Mouse (Mus musculus) liver, embryonic 14.5 days (tissue): ENCODE results near the gene Zc3h12b. TPM values are rescaled to one million over a fixed set of nuclear protein-coding genes. Genes with fewer than 3 reads are reported as not detected.
A peak's percentile ranks its signal among the peaks of the same experiment; 100 is the strongest.

Source experiments
- ATAC-seq: fragments of 200-750 bp; cut with Nextera tagmentation; 2 replicates; pipeline ENCODE4 v1.8.0; 2017; ENCODE audit warnings: moderate number of reproducible peaks, mild to moderate bottlenecking, moderate library complexity; ENCODE audit not compliant: insufficient read depth
- DNase-seq, 3 experiments: peaks; one replicate each; pipeline ENCODE4 v3.0.0-alpha.2; 2012 to 2013; ENCODE audit warnings: low read depth in 3 of 3, low spot score in 3 of 3
- H3K27ac ChIP-seq: fragments of 300-500 bp; sonication (generic); 2 replicates; pipeline ENCODE4 v1.5.1; 2014; ENCODE audit warnings: moderate library complexity, mild to moderate bottlenecking, control low read depth, inconsistent platforms
- H3K27me3 ChIP-seq: fragments of 300-500 bp; sonication (generic); 2 replicates; pipeline ENCODE4 v1.6.1; 2014; ENCODE audit warnings: mild to moderate bottlenecking, low read length, moderate library complexity; ENCODE audit not compliant: control insufficient read depth, insufficient read depth
- H3K36me3 ChIP-seq: fragments of 300-500 bp; sonication (generic); replicated peaks from 2 replicates; pipeline ENCODE4 v1.6.1; 2014; ENCODE audit warnings: low read depth; ENCODE audit not compliant: control insufficient read depth, insufficient read depth
- H3K4me1 ChIP-seq, 2 experiments: fragments of 200-500 bp in 1 of 2; fragments of 300-500 bp in 1 of 2; sonication (generic) in 1 of 2; replicated peaks; 2 replicates each; pipeline ENCODE4 v1.6.1; 2012 to 2014; ENCODE audit warnings: antibody characterized with exemption in 1 of 2, inconsistent platforms in 1 of 2, low read length in 1 of 2; ENCODE audit not compliant: control insufficient read depth in 2 of 2, insufficient read depth in 2 of 2
- H3K4me2 ChIP-seq: fragments of 300-500 bp; sonication (generic); 2 replicates; pipeline ENCODE4 v1.6.1; 2014; ENCODE audit warnings: low read depth, mild to moderate bottlenecking, control low read depth, moderate library complexity
- H3K4me3 ChIP-seq, 2 experiments: fragments of 200-500 bp in 1 of 2; fragments of 300-500 bp in 1 of 2; sonication (generic) in 1 of 2; 2 replicates each; pipeline ENCODE4 v1.5.1; 2012 to 2014; ENCODE audit warnings: low read depth in 2 of 2, low read length in 2 of 2, mild to moderate bottlenecking in 2 of 2, control low read depth in 1 of 2, inconsistent platforms in 1 of 2, moderate library complexity in 1 of 2; ENCODE audit not compliant: insufficient read depth in 1 of 2
- H3K9ac ChIP-seq: fragments of 300-500 bp; sonication (generic); replicated peaks from 2 replicates; pipeline ENCODE4 v1.6.1; 2014; ENCODE audit warnings: mild to moderate bottlenecking, control low read depth, moderate library complexity
- H3K9me3 ChIP-seq: fragments of 300-500 bp; sonication (generic); 2 replicates; pipeline ENCODE4 v1.6.1; 2016; ENCODE audit warnings: low read length, mixed read lengths; ENCODE audit not compliant: control insufficient read depth
- CTCF ChIP-seq: IDR thresholded peaks from 2 replicates; pipeline ENCODE4 v1.5.1; 2016; ENCODE audit warnings: antibody characterized with exemption, low read depth, control low read depth
- EP300 ChIP-seq: IDR thresholded peaks from 2 replicates; pipeline ENCODE4 v1.6.1; 2016; ENCODE audit warnings: antibody characterized with exemption, low read depth
- WGBS: fragments of 180-500 bp; shearing (Covaris S2); extraction: QIAGEN DNeasy Blood & Tissue Kit; methylation state at CpG from one replicate; pipeline ENCODE4 v1.1.7; 2014; ENCODE audit not compliant: insufficient replicate concordance; 5-methylcytosine and 5-hydroxymethylcytosine counted together
- polyA plus RNA-seq, 2 experiments: library from polyadenylated mRNA; depleted of rRNA in 1 of 2; stranded (reverse) in 1 of 2; unstranded in 1 of 2; fragments of >200 nt; fragmentation: Nextera tagmentation in 1 of 2; extraction: Ambion mirVana in 1 of 2; gene quantifications; 2 replicates each; pipeline versions ENCODE4 v1.2.1 to v1.2.3; 2012 to 2014

Gene Zc3h12b
- polyA plus RNA-seq, 2 experiments: 0.07 to 0.17 TPM

GRCm38 (mm10) chrX:95965036-95965435 is 253.6 kb downstream of the Zc3h12b start:
- H3K27me3 ChIP-seq: no peaks in the 10 kb centered on the region
- H3K9ac ChIP-seq: no peak overlapping the region
- no peaks in the 10 kb centered on the region for H3K9me3 ChIP-seq
- TF ChIP-seq EP300 (no peak), CTCF (no peak)
- H3K4me3 ChIP-seq: no peak overlapping the region
- 51% methylated on average over 6 of the region's 6 CpGs for WGBS
- no peak overlapping the region for H3K4me2 ChIP-seq
- peaks cover 0 to 9% of the 10 kb centered on the region in 2 experiments; a peak in 1 of 4 replicates for H3K4me1 ChIP-seq
- no peak for DNase-seq
- no peak for ATAC-seq
- H3K36me3 ChIP-seq: no peaks in the 10 kb centered on the region
- H3K27ac ChIP-seq: no peak overlapping the region

DNA sequence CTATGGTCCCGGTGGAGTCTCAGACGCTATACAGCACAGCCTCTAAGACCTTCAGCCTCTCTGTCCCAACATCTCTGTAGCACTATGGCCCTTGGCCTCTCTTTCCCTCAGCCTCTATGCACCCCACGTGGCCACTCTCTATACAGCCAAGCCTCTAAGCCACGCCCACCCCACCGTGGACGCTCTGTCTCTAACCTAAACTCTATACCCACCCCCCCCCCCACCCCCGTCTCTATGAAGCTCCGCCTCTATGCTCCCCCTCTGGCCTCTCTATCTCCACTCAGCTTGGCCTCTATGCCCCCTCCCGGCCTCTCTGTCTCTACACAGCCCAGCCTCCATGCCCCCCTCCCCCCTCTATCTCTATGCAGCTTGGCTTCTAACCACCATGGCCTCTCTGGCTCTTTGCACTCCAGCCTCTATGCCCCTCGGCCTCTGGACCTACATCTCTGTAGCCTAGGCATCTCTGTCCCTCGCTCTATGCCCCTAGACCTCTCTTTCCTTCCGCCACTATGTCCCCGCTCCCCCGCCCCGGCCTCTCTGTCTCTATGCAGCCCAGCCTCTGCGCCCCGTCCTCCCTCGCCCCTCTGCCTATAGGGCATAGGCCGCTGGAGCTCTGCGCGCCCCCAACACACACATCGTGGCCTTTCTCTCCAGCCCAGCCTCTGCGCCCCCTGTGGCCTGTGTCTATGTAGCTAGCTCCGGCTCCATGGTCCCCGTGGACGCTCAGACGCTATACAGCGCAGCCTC is 256.5 kb downstream of the Zc3h12b start:
- ATAC-seq (peak; percentile 79), DNase-seq (peak; percentile 40 to 59 (median 57))
- Histone ChIP-seq H3K27me3 (no peaks in the 10 kb centered on the region), H3K4me3 (peak overlapping the region; percentile 49 to 59), H3K9me3 (no peaks in the 10 kb centered on the region), H3K4me2 (peak overlapping the region; percentile 75), H3K27ac (peak overlapping the region; percentile 30; the same call in 1 of the 2 replicates), H3K4me1 (peaks cover 0 to 9% of the 10 kb centered on the region in 2 experiments; a peak in 1 of 4 replicates), H3K36me3 (no peaks in the 10 kb centered on the region), H3K9ac (peak overlapping the region; percentile 48)
- TF ChIP-seq CTCF: peak; percentile 60
- no peak for TF ChIP-seq EP300
- 10% methylated on average over 28 of the region's 28 CpGs for whole genome bisulfite sequencing

DNA sequence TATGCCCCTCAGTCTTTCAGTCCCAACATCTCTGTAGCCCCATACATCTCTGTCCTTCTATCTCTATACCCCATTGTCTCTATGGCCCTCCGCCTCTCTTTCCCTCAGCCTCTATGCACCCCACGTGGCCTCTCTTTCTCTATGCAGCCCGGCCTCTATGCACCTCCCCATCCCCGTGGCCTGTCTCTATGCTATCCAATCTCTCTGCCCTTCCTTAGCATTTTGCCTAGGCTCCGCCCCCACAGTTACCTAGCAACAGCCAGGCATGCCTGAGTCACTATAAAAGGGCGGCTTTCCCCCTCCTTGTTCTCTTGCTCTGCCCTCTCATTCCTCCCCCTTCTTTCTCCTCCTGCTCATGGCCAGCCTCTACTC is 257.1 kb downstream of the Zc3h12b start:
- Histone ChIP-seq H3K9me3 (no peaks in the 10 kb centered on the region), H3K27ac (peak overlapping the region; percentile 30; the same call in 1 of the 2 replicates), H3K4me1 (peaks cover 0 to 9% of the 10 kb centered on the region in 2 experiments; a peak in 1 of 4 replicates), H3K27me3 (no peaks in the 10 kb centered on the region), H3K9ac (peak overlapping the region; percentile 48), H3K4me3 (peak overlapping the region; percentile 49 to 55), H3K4me2 (peak overlapping the region; percentile 75), H3K36me3 (no peaks in the 10 kb centered on the region)
- WGBS: 16% methylated on average over 6 of the region's 6 CpGs
- no peak for TF ChIP-seq CTCF
- no peak for TF ChIP-seq EP300
- peak; percentile 75 to 78 (median 78) for DNase-seq
- peak; percentile 88 for ATAC-seq

DNA sequence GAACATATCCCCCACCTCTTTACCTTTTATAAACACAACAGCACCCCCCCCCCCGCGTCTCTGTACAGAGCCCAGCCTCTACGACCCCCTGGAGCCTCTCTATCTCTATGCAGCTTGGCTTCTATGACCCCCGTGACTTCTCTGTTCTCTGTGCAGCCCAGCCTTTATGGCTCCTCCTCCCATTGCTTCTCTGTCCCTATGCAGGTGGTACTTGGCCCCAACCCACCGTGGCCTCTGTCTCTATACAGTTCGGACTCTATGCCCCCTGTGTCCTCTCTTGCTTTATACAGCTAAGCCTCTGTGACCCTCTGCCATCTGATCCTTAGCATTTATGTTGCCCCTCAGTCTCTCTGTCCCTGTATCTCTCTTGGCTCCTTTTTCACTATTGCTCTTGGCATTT is 257.6 kb downstream of the Zc3h12b start:
- no peaks in the 10 kb centered on the region for H3K9me3 ChIP-seq
- no peak overlapping the region for H3K9ac ChIP-seq
- H3K4me1 ChIP-seq: peaks cover 0 to 9% of the 10 kb centered on the region in 2 experiments; a peak in 1 of 4 replicates
- no peak overlapping the region for H3K27ac ChIP-seq
- H3K27me3 ChIP-seq: no peaks in the 10 kb centered on the region
- WGBS: 32% methylated on average over 5 of the region's 6 CpGs
- DNase-seq: no peak
- H3K4me3 ChIP-seq: no peak overlapping the region
- no peaks in the 10 kb centered on the region for H3K36me3 ChIP-seq
- TF ChIP-seq EP300 (no peak), CTCF (no peak)
- peak overlapping the region; percentile 75; the same call in 1 of the 2 replicates for H3K4me2 ChIP-seq
- ATAC-seq: no peak

GRCm38 (mm10) chrX:95969936-95970335 is 258.5 kb downstream of the Zc3h12b start:
- ATAC-seq: no peak
- Histone ChIP-seq H3K4me2 (no peak overlapping the region), H3K27me3 (no peaks in the 10 kb centered on the region), H3K27ac (no peak overlapping the region), H3K4me1 (peaks cover 0 to 9% of the 10 kb centered on the region in 2 experiments; a peak in 1 of 4 replicates), H3K4me3 (no peak overlapping the region), H3K9ac (no peak overlapping the region), H3K36me3 (no peaks in the 10 kb centered on the region), H3K9me3 (no peaks in the 10 kb centered on the region)
- TF ChIP-seq EP300 (no peak), CTCF (no peak)
- 76% methylated on average over 9 of the region's 9 CpGs for WGBS
- no peak for DNase-seq

Other genes with a start within 250 kb of the Zc3h12b start
- gene Asb12, start 153.7 kb upstream of the Zc3h12b start, polyA plus RNA-seq (2012; rRNA removed): not detected in 2 replicates
- gene Asb12, start 153.7 kb upstream of the Zc3h12b start, polyA plus RNA-seq (2014; fragmentation: Nextera tagmentation; extraction: Ambion mirVana): not detected in 2 replicates
- gene Pfn5, start 153.6 kb upstream of the Zc3h12b start, polyA plus RNA-seq (2012; rRNA removed): not detected in 2 replicates
- gene Pfn5, start 153.6 kb upstream of the Zc3h12b start, polyA plus RNA-seq (2014; fragmentation: Nextera tagmentation; extraction: Ambion mirVana): not detected in 2 replicates
- gene Zc4h2, start 53.2 kb upstream of the Zc3h12b start, polyA plus RNA-seq (2012; rRNA removed): 0.92 and 1.3 TPM in 2 replicates
- 1.6 and 1.8 TPM in 2 replicates for gene Zc4h2, start 53.2 kb upstream of the Zc3h12b start, polyA plus RNA-seq (2014; fragmentation: Nextera tagmentation; extraction: Ambion mirVana)
- 9.2 and 13.3 TPM in 2 replicates for gene Las1l, start 245.3 kb downstream of the Zc3h12b start, polyA plus RNA-seq (2012; rRNA removed)
- gene Las1l, start 245.3 kb downstream of the Zc3h12b start, polyA plus RNA-seq (2014; fragmentation: Nextera tagmentation; extraction: Ambion mirVana): 18.5 and 20.1 TPM in 2 replicates